Mouse (Mus musculus) forebrain, embryonic 16.5 days (tissue): ENCODE measurements at regions not wholly inside any gene's neighbourhood (a gene's known extent, or its start where the extent isn't known, plus 50 kb on each side); places are given as distances from the start of the nearest gene placed in this dataset.

Source experiments
- ATAC-seq: fragments of 200-750 bp; cut with Nextera tagmentation; 2 replicates; pipeline ENCODE4 v1.8.0; 2017; ENCODE audit warnings: mild to moderate bottlenecking, moderate library complexity
- H3K27ac ChIP-seq: fragments of 300-500 bp; sonication (generic); 2 replicates; pipeline ENCODE4 v1.5.1; 2014; ENCODE audit warnings: low read length, control low read depth
- H3K27me3 ChIP-seq: fragments of 300-500 bp; sonication (generic); replicated peaks from 2 replicates; pipeline ENCODE4 v1.6.1; 2014; ENCODE audit warnings: low read length; ENCODE audit not compliant: control insufficient read depth, insufficient read depth
- H3K36me3 ChIP-seq: fragments of 300-500 bp; sonication (generic); 2 replicates; pipeline ENCODE4 v1.6.1; 2014; ENCODE audit not compliant: control insufficient read depth, insufficient read depth
- H3K4me1 ChIP-seq: fragments of 300-500 bp; sonication (generic); replicated peaks from 2 replicates; pipeline ENCODE4 v1.6.1; 2014; ENCODE audit warnings: low read length; ENCODE audit not compliant: control insufficient read depth, insufficient read depth
- H3K4me2 ChIP-seq: fragments of 300-500 bp; sonication (generic); 2 replicates; pipeline ENCODE4 v1.6.1; 2014; ENCODE audit warnings: mild to moderate bottlenecking, low read length, control low read depth
- H3K4me3 ChIP-seq: fragments of 300-500 bp; sonication (generic); replicated peaks from 2 replicates; pipeline ENCODE4 v1.5.1; 2014; ENCODE audit warnings: mild to moderate bottlenecking, low read length, control low read depth
- H3K9ac ChIP-seq: fragments of 300-500 bp; sonication (generic); replicated peaks from 2 replicates; pipeline ENCODE4 v1.6.1; 2014; ENCODE audit warnings: low read depth, low read length, control low read depth
- H3K9me3 ChIP-seq: fragments of 300-500 bp; sonication (generic); 2 replicates; pipeline ENCODE4 v1.6.1; 2016; ENCODE audit warnings: low read length; ENCODE audit not compliant: control insufficient read depth
- WGBS: fragments of 180-500 bp; shearing (Covaris S2); extraction: QIAGEN DNeasy Blood & Tissue Kit; methylation state at CpG from one replicate; pipeline ENCODE4 v1.1.7; 2014; 5-methylcytosine and 5-hydroxymethylcytosine counted together

- H3K4me2 ChIP-seq: no peak overlapping the region
- H3K9me3 ChIP-seq: peaks cover 3% of the 10 kb centered on the region; the same call in 1 of the 2 replicates
- no peaks in the 10 kb centered on the region for H3K27me3 ChIP-seq
- no peak for ATAC-seq
- no peak overlapping the region for H3K4me3 ChIP-seq
- no peaks in the 10 kb centered on the region for H3K4me1 ChIP-seq
- H3K36me3 ChIP-seq: no peaks in the 10 kb centered on the region
- 70% methylated on average over 5 of the region's 5 CpGs for WGBS
- H3K27ac ChIP-seq: no peak overlapping the region
- no peak overlapping the region for H3K9ac ChIP-seq
Measured at GRCm38 (mm10) chr11:52517330-52517729, 121.1 kb downstream of the 9530068E07Rik start.

- ATAC-seq: no peak
- no peak overlapping the region for H3K27ac ChIP-seq
- H3K4me1 ChIP-seq: peaks cover 7% of the 10 kb centered on the region; the same call in 1 of the 2 replicates
- H3K4me3 ChIP-seq: no peak overlapping the region
- WGBS: 21% methylated on average over 3 of the region's 3 CpGs
- no peaks in the 10 kb centered on the region for H3K36me3 ChIP-seq
- H3K27me3 ChIP-seq: no peaks in the 10 kb centered on the region
- peaks cover 3% of the 10 kb centered on the region; the same call in 1 of the 2 replicates for H3K9me3 ChIP-seq
- H3K4me2 ChIP-seq: no peak overlapping the region
- H3K9ac ChIP-seq: no peak overlapping the region
Measured at GRCm38 (mm10) chr11:52519877-52520276, 123.6 kb downstream of the 9530068E07Rik start.

- Histone ChIP-seq H3K4me3 (no peak overlapping the region), H3K4me1 (peaks cover 11% of the 10 kb centered on the region; the same call in 1 of the 2 replicates), H3K27ac (no peak overlapping the region), H3K9me3 (peaks cover 3% of the 10 kb centered on the region; the same call in 1 of the 2 replicates), H3K9ac (no peak overlapping the region), H3K27me3 (no peaks in the 10 kb centered on the region), H3K36me3 (no peaks in the 10 kb centered on the region), H3K4me2 (no peak overlapping the region)
- WGBS: 42% methylated on average over 4 of the region's 4 CpGs
- no peak; the same call in 1 of the 2 replicates for ATAC-seq
Measured at GRCm38 (mm10) chr11:52521879-52522278, 125.7 kb downstream of the 9530068E07Rik start.

GRCm38 (mm10) chr11:52522384-52522783 lies 126.2 kb downstream of the 9530068E07Rik start:
- Histone ChIP-seq H3K36me3 (no peaks in the 10 kb centered on the region), H3K27me3 (no peaks in the 10 kb centered on the region), H3K4me2 (no peak overlapping the region), H3K4me1 (peaks cover 11% of the 10 kb centered on the region; the same call in 1 of the 2 replicates), H3K9me3 (peaks cover under 1% of the 10 kb centered on the region; the same call in 1 of the 2 replicates), H3K9ac (no peak overlapping the region), H3K4me3 (no peak overlapping the region), H3K27ac (no peak overlapping the region)
- 9% methylated on average over 3 of the region's 3 CpGs for WGBS
- ATAC-seq: peak; percentile 59

- Histone ChIP-seq H3K4me2 (no peak overlapping the region), H3K4me1 (peaks cover 11% of the 10 kb centered on the region; the same call in 1 of the 2 replicates), H3K27ac (no peak overlapping the region), H3K9ac (no peak overlapping the region), H3K36me3 (no peaks in the 10 kb centered on the region), H3K9me3 (no peaks in the 10 kb centered on the region), H3K27me3 (no peaks in the 10 kb centered on the region), H3K4me3 (no peak overlapping the region)
- 79% methylated on average over 4 of the region's 4 CpGs for WGBS
- no peak for ATAC-seq
Measured at GRCm38 (mm10) chr11:52523191-52523590, 127.0 kb downstream of the 9530068E07Rik start.

GRCm38 (mm10) chr11:52523671-52524070 lies 127.4 kb downstream of the 9530068E07Rik start:
- Histone ChIP-seq H3K36me3 (no peaks in the 10 kb centered on the region), H3K4me3 (no peak overlapping the region), H3K9me3 (no peaks in the 10 kb centered on the region), H3K9ac (no peak overlapping the region), H3K4me2 (no peak overlapping the region), H3K27me3 (no peaks in the 10 kb centered on the region), H3K27ac (no peak overlapping the region), H3K4me1 (peaks cover 11% of the 10 kb centered on the region; the same call in 1 of the 2 replicates)
- 57% methylated on average over 2 of the region's 2 CpGs for WGBS
- no peak for ATAC-seq

- Histone ChIP-seq H3K4me3 (no peak overlapping the region), H3K9ac (no peak overlapping the region), H3K4me1 (peaks cover 11% of the 10 kb centered on the region; the same call in 1 of the 2 replicates), H3K27me3 (no peaks in the 10 kb centered on the region), H3K4me2 (no peak overlapping the region), H3K36me3 (no peaks in the 10 kb centered on the region), H3K27ac (no peak overlapping the region), H3K9me3 (no peaks in the 10 kb centered on the region)
- ATAC-seq: no peak
- 56% methylated on average over 6 of the region's 6 CpGs for WGBS
Measured at GRCm38 (mm10) chr11:52525446-52525845, 129.2 kb downstream of the 9530068E07Rik start.

- Histone ChIP-seq H3K27ac (no peak overlapping the region), H3K9me3 (no peaks in the 10 kb centered on the region), H3K4me1 (peaks cover 11% of the 10 kb centered on the region; the same call in 1 of the 2 replicates), H3K27me3 (no peaks in the 10 kb centered on the region), H3K4me3 (no peak overlapping the region), H3K36me3 (no peaks in the 10 kb centered on the region), H3K4me2 (no peak overlapping the region), H3K9ac (no peak overlapping the region)
- WGBS: 70% methylated on average over 6 of the region's 6 CpGs
- no peak for ATAC-seq
Measured at GRCm38 (mm10) chr11:52526306-52526705, 130.1 kb downstream of the 9530068E07Rik start.

GRCm38 (mm10) chr11:52533379-52533778 lies 137.2 kb downstream of the 9530068E07Rik start:
- no peaks in the 10 kb centered on the region for H3K9me3 ChIP-seq
- H3K27me3 ChIP-seq: no peaks in the 10 kb centered on the region
- H3K27ac ChIP-seq: no peak overlapping the region
- ATAC-seq: no peak
- H3K9ac ChIP-seq: no peak overlapping the region
- H3K4me3 ChIP-seq: no peak overlapping the region
- no peaks in the 10 kb centered on the region for H3K4me1 ChIP-seq
- H3K4me2 ChIP-seq: no peak overlapping the region
- H3K36me3 ChIP-seq: no peaks in the 10 kb centered on the region
- 46% methylated on average over 5 of the region's 5 CpGs for WGBS

- no peak for ATAC-seq
- Histone ChIP-seq H3K9ac (no peak overlapping the region), H3K4me3 (0 out of 2 replicates have a peak overlapping the region, but pooled peaks have one; percentile 17), H3K27ac (no peak overlapping the region), H3K4me2 (no peak overlapping the region), H3K27me3 (no peaks in the 10 kb centered on the region), H3K9me3 (no peaks in the 10 kb centered on the region), H3K36me3 (no peaks in the 10 kb centered on the region), H3K4me1 (no peaks in the 10 kb centered on the region)
- WGBS: 57% methylated on average over 13 of the region's 13 CpGs
Measured at GRCm38 (mm10) chr11:52534586-52534985, 138.4 kb downstream of the 9530068E07Rik start.
